Mouse (Mus musculus): ENCODE measurements at regions not wholly inside any gene's neighbourhood (a gene's known extent, or its start where the extent isn't known, plus 50 kb on each side); places are given as distances from the start of the nearest gene placed in this dataset.

GRCm38 (mm10) chr1:35978766-35979165 is 89.4 kb upstream of the Hs6st1 start:
- TF ChIP-seq POLR2A (IDR thresholded peaks at IDR 0.05; ENCODE audit: control insufficient read depth, extremely low read depth, insufficient read depth, low read length, poor library complexity): no peak
- TF ChIP-seq CTCF (IDR thresholded peaks at IDR 0.05; ENCODE audit: borderline replicate concordance, control insufficient read depth, extremely low read depth, insufficient read depth, low read length, poor library complexity): no peak
